Mouse (Mus musculus): Measurements from ENCODE around the gene Khdc3. TPM values are rescaled to one million over a fixed set of nuclear protein-coding genes. Genes with fewer than 3 reads are reported as not detected.

Khdc3 gene
- polyA plus RNA-seq (2015; fragmentation: Nextera tagmentation; extraction: Ambion mirVana) = not detected in 2 replicates

DNA sequence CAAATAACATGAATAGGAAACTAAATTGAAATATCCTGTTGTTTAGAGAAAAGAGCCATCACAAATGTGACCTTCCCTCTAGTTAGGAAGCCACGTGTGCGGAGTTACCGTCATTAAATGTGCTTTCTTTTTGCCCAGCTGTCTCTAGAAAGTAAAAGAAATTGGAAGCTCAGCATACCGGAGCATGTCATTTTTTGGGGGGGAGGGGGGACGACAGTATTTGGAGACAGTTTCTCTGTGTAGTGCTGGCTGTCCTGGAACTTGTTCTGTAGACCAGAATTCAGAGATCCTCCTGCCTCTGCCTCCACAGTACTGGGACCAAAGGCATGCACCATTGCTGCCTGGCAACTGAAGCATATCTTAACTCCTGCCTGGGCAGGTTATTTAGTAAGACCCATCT is at the start of gene Khdc3:
Gene Khdc3, plus strand, starts transcription at position 301 of the 400 bp plus-strand sequence.

DNA sequence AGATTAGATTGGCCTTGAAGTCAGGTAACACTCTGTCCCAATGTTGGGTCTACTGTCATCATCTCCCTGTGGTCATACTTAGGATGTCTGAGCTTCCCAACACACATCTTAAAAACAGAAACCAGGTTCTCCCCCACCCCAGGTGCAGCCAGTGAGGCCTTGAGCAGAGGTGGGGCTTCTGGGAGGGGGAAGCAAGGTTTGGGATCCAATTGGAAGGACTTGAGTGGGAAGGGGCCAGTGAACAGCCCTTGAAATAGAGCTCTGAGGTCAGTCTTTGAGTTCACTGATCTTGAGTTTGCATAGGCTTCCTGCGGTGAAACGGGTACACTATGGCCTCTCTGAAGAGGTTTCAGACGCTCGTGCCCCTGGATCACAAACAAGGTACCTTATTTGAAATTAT is 545 bp downstream of the Khdc3 start, which contains the start of gene Gm20509:
Gene Gm20509, plus strand, starts transcription at position 290 of the 400 bp plus-strand sequence.

DNA sequence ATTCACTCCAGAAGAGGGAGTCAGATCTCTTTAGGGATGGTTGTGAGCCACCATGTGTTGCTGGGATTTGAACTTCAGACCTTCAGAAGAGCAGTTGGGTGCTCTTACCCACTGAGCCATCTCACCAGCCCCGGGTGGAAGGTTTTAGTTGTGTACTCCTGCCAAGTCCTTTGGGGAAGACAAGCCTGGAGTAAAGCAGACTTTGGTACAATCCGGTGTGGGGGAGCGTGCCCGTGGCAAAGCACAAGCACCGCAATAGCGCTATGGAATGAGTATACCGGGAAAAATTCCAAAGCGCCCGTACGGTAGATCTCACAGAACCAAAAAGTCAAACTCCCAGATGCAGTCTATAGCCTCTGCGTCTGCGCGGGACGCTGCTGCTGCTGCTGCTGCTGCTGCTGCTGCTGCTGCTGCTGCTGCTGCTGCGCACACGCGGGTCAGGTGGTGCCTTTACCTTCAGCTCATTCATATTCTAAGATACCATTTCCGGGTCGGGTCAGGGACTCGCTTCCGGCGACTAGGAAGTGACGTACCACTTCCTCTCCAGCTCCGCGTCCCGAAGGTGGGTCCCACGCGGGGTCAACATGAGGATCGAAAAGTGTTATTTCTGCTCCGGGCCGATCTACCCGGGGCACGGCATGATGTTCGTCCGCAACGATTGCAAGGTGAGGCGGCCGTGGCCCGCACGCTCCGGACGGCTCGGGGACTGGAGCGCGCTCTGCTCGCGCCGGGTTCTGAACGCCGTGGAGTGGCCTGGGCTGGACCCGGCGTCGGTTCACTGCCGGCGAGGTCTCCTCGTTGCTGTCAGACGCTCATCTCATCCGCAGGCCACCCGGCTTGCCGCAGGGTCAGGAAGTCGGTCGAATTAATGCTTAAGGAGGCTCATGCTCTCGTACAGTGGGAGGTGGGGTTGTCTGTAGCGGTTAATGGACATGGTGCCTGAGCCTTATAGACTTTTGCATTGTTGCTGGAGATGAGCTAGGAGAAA is 11.6 kb downstream of the Khdc3 start, which contains the start of gene Rsl24d1:
Gene Rsl24d1, plus strand, starts transcription at position 508 of the 988 bp plus-strand sequence.

Other genes with a start within 250 kb of the Khdc3 start
- 0.90 and 1.0 TPM in 2 replicates for gene Pygo1, start 176.2 kb upstream of the Khdc3 start, polyA plus RNA-seq (2015; fragmentation: Nextera tagmentation; extraction: Ambion mirVana)
- 0.53 and 0.75 TPM in 2 replicates for gene Dyx1c1, start 143.1 kb upstream of the Khdc3 start, polyA plus RNA-seq (2015; fragmentation: Nextera tagmentation; extraction: Ambion mirVana)
- not detected in 2 replicates for gene Gm44503, start 143.0 kb upstream of the Khdc3 start, polyA plus RNA-seq (2015; fragmentation: Nextera tagmentation; extraction: Ambion mirVana)
- 16.3 and 17.7 TPM in 2 replicates for gene Ccpg1os, start 116.5 kb upstream of the Khdc3 start, polyA plus RNA-seq (2015; fragmentation: Nextera tagmentation; extraction: Ambion mirVana)
- 23.3 and 24.8 TPM in 2 replicates for gene Ccpg1, start 116.4 kb upstream of the Khdc3 start, polyA plus RNA-seq (2015; fragmentation: Nextera tagmentation; extraction: Ambion mirVana)
- gene Pigb, start 61.5 kb upstream of the Khdc3 start, polyA plus RNA-seq (2015; fragmentation: Nextera tagmentation; extraction: Ambion mirVana) = 5.1 and 5.8 TPM in 2 replicates
- gene Rab27a, start 57.0 kb upstream of the Khdc3 start, polyA plus RNA-seq (2015; fragmentation: Nextera tagmentation; extraction: Ambion mirVana) = 15.3 and 17.4 TPM in 2 replicates
- gene Gm20509, start 634 bp downstream of the Khdc3 start, polyA plus RNA-seq (2015; fragmentation: Nextera tagmentation; extraction: Ambion mirVana) = not detected in 2 replicates
- gene Rsl24d1, start 11.6 kb downstream of the Khdc3 start, polyA plus RNA-seq (2015; fragmentation: Nextera tagmentation; extraction: Ambion mirVana) = 54.4 and 58.8 TPM in 2 replicates

Data from urinary bladder, postnatal 0 days (tissue).